Mouse (Mus musculus) myocyte (in vitro differentiated cells): Measurements from ENCODE around the gene Rbpjl. TPM values are rescaled to one million over a fixed set of nuclear protein-coding genes. Genes with fewer than 3 reads are reported as not detected.

Experiments
- H3K27me3 ChIP-seq: one replicate; pipeline ENCODE4 v1.6.1; 2011; ENCODE audit not compliant: control insufficient read depth, insufficient read depth, insufficient read length
- H3K36me3 ChIP-seq: one replicate; pipeline ENCODE4 v1.6.1; 2011; ENCODE audit not compliant: control insufficient read depth, insufficient read depth
- H3K4me2 ChIP-seq: one replicate; pipeline ENCODE4 v1.6.1; 2011; ENCODE audit warnings: low read depth, control low read depth
- H3K4me3 ChIP-seq: one replicate; pipeline ENCODE4 v1.5.1; 2011; ENCODE audit warnings: mild to moderate bottlenecking, control low read depth, moderate library complexity
- H3K79me2 ChIP-seq: one replicate; pipeline ENCODE4 v1.6.1; 2011; ENCODE audit not compliant: control insufficient read depth, insufficient read depth
- H3ac ChIP-seq: one replicate; pipeline ENCODE4 v1.6.1; 2011; ENCODE audit not compliant: control insufficient read depth, insufficient read length
- CEBPB ChIP-seq: IDR thresholded peaks from 2 replicates; pipeline ENCODE4 v1.6.1; 2011; ENCODE audit warnings: mild to moderate bottlenecking, moderate library complexity; ENCODE audit not compliant: poor library complexity, insufficient read depth, severe bottlenecking
- E2F4 ChIP-seq: IDR thresholded peaks from one replicate; pipeline ENCODE4 v1.6.1; 2011; ENCODE audit warnings: mild to moderate bottlenecking, control low read depth, moderate library complexity; ENCODE audit not compliant: insufficient read depth
- MAX ChIP-seq: IDR thresholded peaks from one replicate; pipeline ENCODE4 v1.6.1; 2011; ENCODE audit warnings: low read depth, mild to moderate bottlenecking, control low read depth
- MYOD1 ChIP-seq, 3 experiments: IDR thresholded peaks; one replicate each; pipeline ENCODE4 v1.6.1; 2011; ENCODE audit warnings: control low read depth in 2 of 3, low read depth in 2 of 3, mild to moderate bottlenecking in 2 of 3, moderate library complexity in 1 of 3; ENCODE audit not compliant: insufficient read length in 2 of 3, control insufficient read depth in 1 of 3
- MYOG ChIP-seq, 3 experiments: IDR thresholded peaks; one replicate each; pipeline ENCODE4 v1.6.1; 2011; ENCODE audit warnings: control low read depth in 2 of 3, low read depth in 2 of 3, mild to moderate bottlenecking in 2 of 3; ENCODE audit not compliant: insufficient read length in 2 of 3, control insufficient read depth in 1 of 3, insufficient read depth in 1 of 3
- POLR2A ChIP-seq: IDR thresholded peaks from one replicate; pipeline ENCODE4 v1.6.1; 2011; ENCODE audit warnings: low read depth, mild to moderate bottlenecking, control low read depth, moderate library complexity; ENCODE audit not compliant: insufficient read length
- POLR2AphosphoS2 ChIP-seq: IDR thresholded peaks from one replicate; pipeline ENCODE4 v1.6.1; 2011; ENCODE audit warnings: low read depth, control low read depth; ENCODE audit not compliant: insufficient read length
- REST ChIP-seq: IDR thresholded peaks from one replicate; pipeline ENCODE4 v1.6.1; 2011; ENCODE audit warnings: mild to moderate bottlenecking, control low read depth, moderate library complexity; ENCODE audit not compliant: insufficient read depth, insufficient read length
- SRF ChIP-seq: IDR thresholded peaks from one replicate; pipeline ENCODE4 v1.6.1; 2011; ENCODE audit warnings: low read depth; ENCODE audit not compliant: control insufficient read depth, insufficient read length
- TCF12 ChIP-seq: IDR thresholded peaks from one replicate; pipeline ENCODE4 v1.6.1; 2011; ENCODE audit warnings: mild to moderate bottlenecking, control low read depth; ENCODE audit not compliant: poor library complexity, insufficient read depth, severe bottlenecking
- TCF3 ChIP-seq: IDR thresholded peaks from one replicate; pipeline ENCODE4 v1.6.1; 2011; ENCODE audit warnings: low read depth, control low read depth; ENCODE audit not compliant: insufficient read length
- USF1 ChIP-seq: IDR thresholded peaks from one replicate; pipeline ENCODE4 v1.6.1; 2011; ENCODE audit warnings: low read depth, mild to moderate bottlenecking, control low read depth, moderate library complexity
- polyA plus RNA-seq: library from polyadenylated mRNA; unstranded; fragments of >200 nt; fragmentation: generic; extraction: Trizol; gene quantifications from one replicate; pipeline ENCODE4 v1.2.1, GENCODE M21; 2012; ENCODE audit warnings: missing spikeins

Gene Rbpjl
- polyA plus RNA-seq, 1 experiment: 0.06 TPM

DNA sequence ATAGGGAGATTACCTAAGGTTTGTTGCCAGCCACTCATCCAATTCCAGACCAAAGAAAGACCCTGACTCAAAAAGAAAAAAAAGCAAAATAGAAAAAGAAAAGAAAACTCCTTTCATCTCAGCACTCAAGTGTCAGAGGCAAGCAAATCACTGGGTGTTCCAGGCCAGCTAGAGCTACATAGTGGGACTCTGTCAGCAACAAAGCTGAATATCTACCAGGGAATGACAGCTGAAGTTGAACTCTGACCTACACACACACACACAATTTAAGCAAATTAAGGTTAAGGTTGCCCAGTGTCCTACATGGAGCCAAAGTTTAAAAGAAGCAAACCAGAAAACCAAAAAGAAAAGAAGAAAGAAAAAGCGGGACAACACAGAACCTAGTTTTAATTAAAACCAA lies 45.2 kb downstream of the Rbpjl start:
- H3K4me2 ChIP-seq: no peak overlapping the region
- H3ac ChIP-seq: no peak overlapping the region
- no peak overlapping the region for H3K4me3 ChIP-seq
- H3K27me3 ChIP-seq: no peaks in the 10 kb centered on the region
- TF ChIP-seq USF1 (no peak), POLR2A (no peak), TCF3 (no peak), MAX (no peak), E2F4 (no peak), SRF (no peak), CEBPB (no peak), MYOG (IDR thresholded peaks at IDR 0.05; ENCODE audit: control insufficient read depth in 1 of 3, insufficient read depth in 1 of 3, insufficient read length in 2 of 3, low read depth in 2 of 3) (no peak), TCF12 (no peak), POLR2AphosphoS2 (no peak), REST (no peak), MYOD1 (IDR thresholded peaks at IDR 0.05; ENCODE audit: control insufficient read depth in 1 of 3, insufficient read length in 2 of 3, low read depth in 2 of 3) (no peak)
- H3K36me3 ChIP-seq: no peaks in the 10 kb centered on the region
- H3K79me2 ChIP-seq: no peaks in the 10 kb centered on the region

DNA sequence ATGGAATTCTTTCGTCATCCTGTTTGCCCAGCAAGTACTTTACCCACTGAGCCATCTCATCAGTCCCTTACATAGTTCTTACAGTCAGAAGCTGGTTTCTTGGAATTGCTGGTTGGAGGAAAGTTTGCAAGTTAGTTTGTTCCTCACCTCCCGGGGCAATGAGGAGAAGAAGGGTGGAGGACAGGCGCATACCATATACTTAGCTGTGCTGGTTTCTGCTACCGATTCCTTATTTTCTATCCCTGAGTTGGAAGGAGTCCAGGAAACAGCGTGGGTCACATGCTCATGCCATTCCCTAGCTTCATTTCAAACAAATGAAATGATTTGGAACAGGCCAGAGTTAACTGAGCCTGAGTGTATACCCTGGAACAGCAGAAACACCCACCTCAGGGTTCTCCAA lies 46.0 kb downstream of the Rbpjl start:
- H3K79me2 ChIP-seq: no peaks in the 10 kb centered on the region
- H3K4me2 ChIP-seq: no peak overlapping the region
- TF ChIP-seq REST: no peak
- no peak for TF ChIP-seq MYOG (IDR thresholded peaks at IDR 0.05; ENCODE audit: control insufficient read depth in 1 of 3, insufficient read depth in 1 of 3, insufficient read length in 2 of 3, low read depth in 2 of 3)
- no peak for TF ChIP-seq E2F4
- no peak for TF ChIP-seq POLR2A
- H3K36me3 ChIP-seq: no peaks in the 10 kb centered on the region
- H3K27me3 ChIP-seq: no peaks in the 10 kb centered on the region
- no peak overlapping the region for H3ac ChIP-seq
- H3K4me3 ChIP-seq: no peak overlapping the region

DNA sequence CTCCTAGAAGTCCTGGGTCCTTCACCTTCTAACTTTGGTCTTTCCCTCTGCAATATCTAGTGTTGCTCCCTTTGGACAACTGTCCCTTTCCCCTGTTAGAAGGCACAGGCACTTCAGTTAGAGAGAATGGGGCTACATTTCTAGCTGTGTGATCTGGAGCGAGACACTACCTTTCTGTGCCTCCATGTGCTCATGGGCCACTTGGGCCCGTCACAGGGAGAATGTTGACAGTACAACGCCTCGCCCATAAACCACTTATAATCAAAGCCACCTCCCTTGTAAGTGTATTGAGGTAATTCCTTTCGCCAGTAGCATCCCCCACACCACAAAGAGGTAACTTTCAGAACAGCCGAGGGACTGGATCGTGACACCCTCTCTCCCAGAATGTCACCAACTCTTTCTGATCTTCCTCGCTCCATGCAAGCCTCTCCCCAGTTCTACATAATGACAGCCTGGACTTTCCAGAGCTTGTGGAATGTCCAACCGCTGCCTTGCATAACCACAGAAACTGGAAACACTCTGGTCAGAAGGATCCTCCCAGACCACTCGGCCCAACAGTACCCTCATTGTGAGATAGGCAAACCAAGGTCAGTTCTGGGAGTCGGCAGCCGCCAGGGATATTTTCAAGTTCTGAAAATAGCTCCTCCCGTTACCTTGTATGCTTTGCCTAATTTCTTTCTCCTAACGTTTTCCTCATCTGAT lies 46.6 kb downstream of the Rbpjl start:
- no peak overlapping the region for H3ac ChIP-seq
- H3K4me2 ChIP-seq: no peak overlapping the region

DNA sequence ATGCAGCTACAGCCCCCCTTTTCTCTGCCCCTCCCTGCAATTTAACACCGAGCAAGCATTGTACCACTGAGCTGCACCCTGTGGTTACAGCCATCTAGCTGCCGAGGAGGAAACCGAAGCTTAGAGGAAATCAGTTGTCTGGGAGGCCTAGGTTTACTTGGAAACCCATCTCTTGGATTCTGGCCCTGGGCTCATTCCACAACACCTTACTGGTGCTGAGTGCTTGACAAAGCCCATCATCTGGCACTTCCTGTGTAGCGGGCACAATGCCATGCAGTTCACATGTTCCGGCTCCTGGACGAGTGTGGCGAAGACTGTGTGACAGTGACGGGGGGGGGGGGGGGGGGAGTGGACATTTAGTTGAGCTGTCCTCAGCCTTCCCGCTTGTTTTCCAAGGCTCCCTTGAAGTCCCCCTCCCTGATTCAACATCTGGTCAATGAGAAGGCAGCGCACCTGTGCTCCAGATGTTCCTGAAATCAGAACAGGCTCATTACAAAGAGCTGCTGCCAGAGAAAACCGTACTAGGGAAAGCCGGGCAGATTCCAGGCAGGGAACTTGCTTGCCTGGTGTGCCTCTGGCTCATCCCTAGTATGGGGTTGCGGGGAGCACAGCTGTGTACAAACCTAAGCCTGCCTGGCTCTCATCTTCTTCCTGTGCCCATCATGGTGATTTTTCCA lies 49.2 kb downstream of the Rbpjl start:
- Histone ChIP-seq H3K4me2 (peak overlapping the region; percentile 42), H3K36me3 (no peaks in the 10 kb centered on the region)
- no peak for TF ChIP-seq POLR2A
- TF ChIP-seq MYOD1 (IDR thresholded peaks at IDR 0.05; ENCODE audit: control insufficient read depth in 1 of 3, insufficient read length in 2 of 3, low read depth in 2 of 3): peak in 1 of 3 experiments; percentile 61

More for the DNA sequence above, 46.6 kb downstream of the Rbpjl start:
- TF ChIP-seq USF1 (no peak), SRF (no peak), E2F4 (no peak)
- H3K27me3 ChIP-seq: no peaks in the 10 kb centered on the region
- no peaks in the 10 kb centered on the region for H3K79me2 ChIP-seq
- H3K4me3 ChIP-seq: no peak overlapping the region
- H3K36me3 ChIP-seq: no peaks in the 10 kb centered on the region

DNA sequence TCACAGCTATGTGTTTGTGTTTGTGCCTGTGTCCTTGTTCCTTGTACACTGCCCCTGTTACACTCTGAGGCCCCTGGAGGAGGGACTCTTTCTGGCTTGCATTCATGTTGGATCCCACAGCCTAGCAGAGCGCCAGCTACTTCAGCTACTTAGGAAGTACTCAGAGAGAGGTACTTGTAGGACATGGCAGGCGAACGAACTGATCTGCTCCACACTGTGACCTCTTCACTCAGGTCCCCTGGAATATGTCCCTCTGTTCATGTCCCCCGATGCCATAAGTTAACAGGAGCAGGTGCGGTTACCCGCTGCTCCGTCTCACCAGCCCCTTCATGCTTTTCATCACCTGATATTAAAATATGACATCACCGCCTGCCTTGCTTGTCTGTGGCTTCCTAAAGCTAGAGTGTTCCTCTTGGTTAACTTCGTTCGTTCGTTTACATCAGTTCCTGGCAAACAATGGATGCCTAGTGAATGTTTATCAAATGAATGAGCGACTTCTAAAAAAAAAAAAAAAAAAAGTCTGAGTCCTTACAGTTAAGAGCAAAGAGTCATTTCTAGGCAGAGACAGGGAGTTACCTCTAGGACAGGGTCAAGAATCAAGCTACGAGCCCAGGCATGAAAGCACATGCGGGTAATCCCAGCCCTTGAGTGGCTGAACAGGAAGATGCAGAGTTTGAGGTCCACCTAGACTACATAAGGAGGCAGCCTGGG lies 50.3 kb downstream of the Rbpjl start:
- Histone ChIP-seq H3K27me3 (no peaks in the 10 kb centered on the region), H3K4me2 (no peak overlapping the region), H3K4me3 (no peak overlapping the region), H3K36me3 (no peaks in the 10 kb centered on the region), H3ac (no peak overlapping the region), H3K79me2 (no peaks in the 10 kb centered on the region)
- TF ChIP-seq E2F4 (no peak), MYOG (IDR thresholded peaks at IDR 0.05; ENCODE audit: control insufficient read depth in 1 of 3, insufficient read depth in 1 of 3, insufficient read length in 2 of 3, low read depth in 2 of 3) (no peak)

More for the DNA sequence above, 49.2 kb downstream of the Rbpjl start:
- Histone ChIP-seq H3ac (no peak overlapping the region), H3K79me2 (no peaks in the 10 kb centered on the region), H3K4me3 (no peak overlapping the region), H3K27me3 (no peaks in the 10 kb centered on the region)
